Mouse (Mus musculus) right cerebral cortex, postnatal 36 days (tissue): ENCODE data around the gene G6pd2.

Experiments
- DNase-seq, 2 experiments: peaks; one replicate each; pipeline ENCODE4 v3.0.0; 2022; ENCODE audit warnings: low spot score in 2 of 2, mixed read lengths in 1 of 2

Gene G6pd2

GRCm38 (mm10) chr5:61808516-61808915 is at the start of gene G6pd2:
Gene G6pd2, plus strand, starts transcription at chr5:61808816.
- DNase-seq: no peak

GRCm38 (mm10) chr5:61764214-61764613 is 44.4 kb upstream of the G6pd2 start:
- no peak for DNase-seq

- DNase-seq: no peak
Observed at GRCm38 (mm10) chr5:61832935-61833551, 24.4 kb downstream of the G6pd2 start.

- DNase-seq: no peak
Observed at GRCm38 (mm10) chr5:61843891-61844290, 35.3 kb downstream of the G6pd2 start.
